Mouse (Mus musculus) embryonic facial prominence, embryonic 11.5 days (tissue): ENCODE measurements around the gene Mapk6. TPM values are rescaled to one million over a fixed set of nuclear protein-coding genes. Genes with fewer than 3 reads are reported as not detected.

ENCODE experiments used
- ATAC-seq: fragments of 200-750 bp; cut with Nextera tagmentation; replicated peaks from 2 replicates; pipeline ENCODE4 v1.8.0; 2017; ENCODE audit warnings: low read depth; ENCODE audit not compliant: insufficient number of reproducible peaks, low FRiP score, low TSS enrichment
- DNase-seq: peaks from one replicate; pipeline ENCODE4 v3.0.0-alpha.2; 2015; ENCODE audit warnings: low spot score
- H3K27ac ChIP-seq: fragments of 300-500 bp; sonication (generic); replicated peaks from 2 replicates; pipeline ENCODE4 v1.5.1; 2014; ENCODE audit warnings: mild to moderate bottlenecking, low read depth, low read length, control low read depth
- H3K27me3 ChIP-seq: fragments of 300-500 bp; sonication (generic); 2 replicates; pipeline ENCODE4 v1.6.1; 2014; ENCODE audit warnings: mild to moderate bottlenecking, low read length, moderate library complexity, mixed read lengths; ENCODE audit not compliant: control insufficient read depth, insufficient read depth
- H3K36me3 ChIP-seq: fragments of 300-500 bp; sonication (generic); replicated peaks from 2 replicates; pipeline ENCODE4 v1.6.1; 2014; ENCODE audit warnings: low read depth, mild to moderate bottlenecking, low read length, moderate library complexity, mixed read lengths; ENCODE audit not compliant: control insufficient read depth, insufficient read depth
- H3K4me1 ChIP-seq: fragments of 300-500 bp; sonication (generic); 2 replicates; pipeline ENCODE4 v1.6.1; 2014; ENCODE audit warnings: low read length, mixed read lengths; ENCODE audit not compliant: control insufficient read depth, insufficient read depth
- H3K4me2 ChIP-seq: fragments of 300-500 bp; sonication (generic); 2 replicates; pipeline ENCODE4 v1.6.1; 2014; ENCODE audit warnings: low read depth, mild to moderate bottlenecking, control low read depth, low read length, moderate library complexity
- H3K4me3 ChIP-seq: fragments of 300-500 bp; sonication (generic); 2 replicates; pipeline ENCODE4 v1.5.1; 2014; ENCODE audit warnings: low read depth, low read length, control low read depth
- H3K9ac ChIP-seq: fragments of 300-500 bp; sonication (generic); replicated peaks from 2 replicates; pipeline ENCODE4 v1.6.1; 2014; ENCODE audit warnings: mild to moderate bottlenecking, control low read depth, low read length
- H3K9me3 ChIP-seq: fragments of 300-500 bp; sonication (generic); replicated peaks from 2 replicates; pipeline ENCODE4 v1.6.1; 2016; ENCODE audit warnings: mild to moderate bottlenecking, low read length, inconsistent platforms, mixed read lengths; ENCODE audit not compliant: control insufficient read depth
- WGBS: fragments of 180-500 bp; shearing (Covaris S2); extraction: QIAGEN DNeasy Blood & Tissue Kit; methylation state at CpG from one replicate; pipeline ENCODE4 v1.1.7; 2014; 5-methylcytosine and 5-hydroxymethylcytosine counted together
- polyA plus RNA-seq: library from polyadenylated mRNA; unstranded; fragments of >200 nt; fragmentation: Nextera tagmentation; extraction: Ambion mirVana; gene quantifications from 2 replicates; pipeline ENCODE4 v1.2.1, GENCODE M21; 2014

Gene Mapk6
- polyA plus RNA-seq, 1 experiment from 2014 or later: 152 TPM

DNA sequence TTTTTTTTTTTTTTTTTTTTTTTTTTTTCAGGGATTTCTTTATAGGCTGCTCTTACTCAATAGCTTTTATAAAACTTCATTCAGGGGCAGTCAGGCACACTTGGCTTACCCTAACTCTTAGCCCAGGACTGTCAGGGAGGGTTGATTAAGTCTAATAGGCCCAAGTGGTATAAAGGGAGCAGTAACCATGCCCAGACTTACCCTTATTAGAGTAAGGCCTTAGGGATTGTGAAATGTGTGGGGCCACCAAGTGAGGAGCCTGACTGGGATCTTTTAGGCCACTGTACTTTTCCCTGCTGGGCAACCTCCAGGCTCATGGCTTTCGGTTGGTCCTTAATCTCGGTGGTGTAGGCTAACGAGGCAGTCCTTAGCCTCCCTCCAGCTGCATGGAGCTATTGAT lies 61.2 kb downstream of the Mapk6 start:
- WGBS: 67% methylated on average over 3 of the region's 3 CpGs
- DNase-seq (no peak), ATAC-seq (no peak)
- Histone ChIP-seq H3K27ac (no peak overlapping the region), H3K4me3 (no peak overlapping the region), H3K4me1 (no peaks in the 10 kb centered on the region), H3K9ac (no peak overlapping the region), H3K9me3 (no peaks in the 10 kb centered on the region), H3K36me3 (no peaks in the 10 kb centered on the region), H3K4me2 (no peak overlapping the region), H3K27me3 (no peaks in the 10 kb centered on the region)

DNA sequence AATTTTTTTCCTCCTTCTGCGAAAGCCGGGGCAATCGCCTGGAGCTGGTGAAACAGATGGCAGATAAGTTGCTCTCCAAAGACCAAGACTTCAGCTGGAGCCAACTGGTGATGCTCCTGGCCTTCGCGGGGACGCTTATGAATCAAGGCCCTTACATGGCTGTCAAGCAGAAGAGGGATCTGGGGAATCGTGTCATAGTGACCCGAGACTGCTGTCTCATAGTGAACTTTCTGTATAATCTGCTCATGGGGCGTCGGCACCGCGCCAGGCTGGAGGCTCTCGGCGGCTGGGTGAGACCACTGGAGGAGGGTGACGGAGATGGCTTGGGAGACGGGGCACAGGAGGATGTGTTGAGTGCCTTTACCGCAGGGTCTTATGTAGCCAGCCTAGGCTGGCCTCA lies 61.7 kb downstream of the Mapk6 start:
- H3K4me3 ChIP-seq: no peak overlapping the region
- H3K4me1 ChIP-seq: no peaks in the 10 kb centered on the region
- no peaks in the 10 kb centered on the region for H3K36me3 ChIP-seq
- 96% methylated on average over 17 of the region's 17 CpGs for WGBS
- H3K9ac ChIP-seq: no peak overlapping the region
- no peaks in the 10 kb centered on the region for H3K9me3 ChIP-seq
- no peak for DNase-seq
- ATAC-seq: no peak
- H3K27me3 ChIP-seq: no peaks in the 10 kb centered on the region
- no peak overlapping the region for H3K4me2 ChIP-seq
- H3K27ac ChIP-seq: no peak overlapping the region

DNA sequence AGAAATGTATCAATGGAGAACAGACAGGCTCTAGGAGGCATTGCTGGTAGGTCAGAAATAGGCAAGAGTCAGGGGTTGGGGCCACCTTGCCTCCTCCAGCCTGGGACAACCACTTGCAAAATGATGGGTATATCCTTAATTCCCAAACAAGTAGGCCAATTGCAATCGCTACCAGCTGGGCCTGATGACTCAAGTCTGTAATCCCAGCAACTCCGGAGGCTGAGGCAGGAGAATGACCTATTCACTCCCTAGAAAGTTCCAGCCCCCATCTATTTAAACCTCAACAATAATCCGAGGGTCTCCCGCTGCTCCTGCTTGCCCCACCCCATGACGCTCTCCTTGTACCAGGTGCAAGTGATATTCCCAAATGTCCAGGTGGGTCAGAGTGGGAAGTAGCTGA lies 62.3 kb downstream of the Mapk6 start, which contains the start of gene Bcl2l10:
Gene Bcl2l10 (plus strand): TSS at position 301 of the 400 bp plus-strand sequence.
- Histone ChIP-seq H3K4me3 (no peak within 1 kb of the TSS), H3K9me3 (no peaks in the 10 kb centered on the region), H3K27ac (no peak within 1 kb of the TSS), H3K36me3 (no peaks in the 10 kb centered on the region), H3K27me3 (no peaks in the 10 kb centered on the region), H3K9ac (no peak within 1 kb of the TSS), H3K4me1 (no peaks in the 10 kb centered on the region), H3K4me2 (no peak within 1 kb of the TSS)
- WGBS: 89% methylated on average over 5 of the region's 5 CpGs
- ATAC-seq (no peak), DNase-seq (no peak)

DNA sequence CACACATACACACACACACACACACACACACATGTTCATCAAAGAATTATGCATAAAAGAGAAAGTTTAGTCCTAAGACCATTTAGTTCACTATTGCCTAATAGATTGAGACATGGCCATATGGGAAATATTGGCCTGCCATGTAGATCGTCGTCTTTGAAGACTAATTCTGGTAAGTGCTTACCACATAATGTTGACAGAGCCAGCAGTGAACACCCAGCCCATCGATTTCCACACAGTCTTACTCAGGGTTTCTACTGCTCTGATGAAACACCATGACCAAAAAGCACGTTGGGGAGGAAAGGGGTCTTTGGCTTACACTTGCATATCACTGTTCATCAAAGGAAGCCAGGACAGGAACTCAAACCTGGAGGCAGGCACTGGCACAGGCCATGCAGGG lies 67.4 kb downstream of the Mapk6 start:
- ATAC-seq: no peak
- H3K4me3 ChIP-seq: no peak overlapping the region

DNA sequence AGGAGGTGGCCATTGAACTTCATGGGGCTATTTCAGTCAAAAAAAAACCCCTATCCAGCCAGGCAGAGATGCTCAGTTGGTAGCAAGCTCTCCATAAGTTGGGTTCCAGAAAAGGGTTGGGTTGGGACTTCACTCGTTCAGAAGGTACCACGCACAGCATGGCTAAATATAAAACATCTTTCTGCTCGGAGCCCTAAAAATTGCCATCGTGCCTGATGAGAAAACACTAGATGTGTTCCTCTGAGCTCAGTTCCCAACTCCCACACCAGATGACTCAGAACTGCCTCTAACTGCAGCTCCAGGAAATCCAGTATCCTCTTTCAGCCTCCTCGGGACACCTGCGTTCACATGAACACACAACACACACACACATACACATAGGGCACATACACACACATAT lies 71.8 kb downstream of the Mapk6 start:
- no peak overlapping the region for H3K27ac ChIP-seq
- H3K4me3 ChIP-seq: no peak overlapping the region
- DNase-seq (no peak), ATAC-seq (no peak)
- 91% methylated on average over 6 of the region's 6 CpGs for whole genome bisulfite sequencing
- H3K36me3 ChIP-seq: no peaks in the 10 kb centered on the region; the same call in 1 of the 2 replicates
- H3K9ac ChIP-seq: no peak overlapping the region
- no peaks in the 10 kb centered on the region for H3K27me3 ChIP-seq
- no peak overlapping the region for H3K4me2 ChIP-seq
- H3K9me3 ChIP-seq: no peaks in the 10 kb centered on the region
- H3K4me1 ChIP-seq: no peaks in the 10 kb centered on the region

More for the DNA sequence above, 67.4 kb downstream of the Mapk6 start:
- Histone ChIP-seq H3K9ac (no peak overlapping the region), H3K36me3 (no peaks in the 10 kb centered on the region; the same call in 1 of the 2 replicates), H3K9me3 (no peaks in the 10 kb centered on the region), H3K4me2 (no peak overlapping the region), H3K4me1 (no peaks in the 10 kb centered on the region), H3K27ac (no peak overlapping the region), H3K27me3 (no peaks in the 10 kb centered on the region)
- DNase-seq: no peak
- WGBS: 83% methylated on average over 4 of the region's 4 CpGs

DNA sequence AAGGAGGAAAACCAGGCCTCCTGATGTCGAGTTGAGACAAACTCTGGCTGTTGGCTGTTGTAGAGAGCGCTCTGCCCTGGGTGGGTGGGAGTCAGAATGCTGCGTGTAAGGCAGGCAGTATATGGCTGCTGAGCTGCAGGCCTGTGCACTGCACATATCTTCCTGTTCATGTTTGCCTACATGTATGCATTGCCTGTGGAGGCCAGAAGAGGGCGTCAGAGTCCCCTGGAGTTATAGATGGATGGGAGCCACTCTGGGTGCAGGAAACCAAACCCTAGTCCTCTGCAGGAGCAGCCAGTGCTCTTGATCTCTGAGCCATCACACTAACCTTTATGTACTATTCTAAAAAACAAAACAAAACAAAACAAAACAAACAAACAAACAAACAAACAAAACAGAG lies 75.4 kb downstream of the Mapk6 start:
- Histone ChIP-seq H3K4me3 (no peak overlapping the region), H3K36me3 (no peaks in the 10 kb centered on the region; the same call in 1 of the 2 replicates), H3K9ac (no peak overlapping the region), H3K27ac (no peak overlapping the region), H3K27me3 (no peaks in the 10 kb centered on the region), H3K4me2 (no peak overlapping the region), H3K4me1 (no peaks in the 10 kb centered on the region), H3K9me3 (no peaks in the 10 kb centered on the region)
- ATAC-seq: no peak
- DNase-seq: no peak
- WGBS: 83% methylated on average over 4 of the region's 4 CpGs

DNA sequence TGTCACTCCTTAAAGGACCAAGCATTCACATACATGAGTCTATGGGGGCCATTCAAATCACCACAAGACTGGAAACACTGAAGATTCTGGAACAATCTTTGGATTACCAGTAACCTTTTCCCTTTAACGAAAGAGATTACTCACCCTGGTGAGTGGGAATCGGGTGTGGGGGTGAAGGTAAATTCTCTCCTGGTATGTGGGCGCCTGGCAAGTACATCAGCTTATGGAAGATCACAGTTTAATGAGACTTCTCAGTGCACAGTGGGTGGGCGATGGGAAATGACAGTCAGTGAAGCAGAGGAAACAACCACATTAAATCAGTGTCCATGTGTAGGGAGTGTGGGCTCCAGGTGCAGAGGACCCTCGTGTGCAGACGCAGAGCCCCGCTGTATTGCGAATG lies 79.0 kb downstream of the Mapk6 start:
- no peak overlapping the region for H3K9ac ChIP-seq
- no peak overlapping the region for H3K4me3 ChIP-seq
- no peaks in the 10 kb centered on the region for H3K9me3 ChIP-seq
- DNase-seq (no peak), ATAC-seq (no peak)
- no peaks in the 10 kb centered on the region for H3K4me1 ChIP-seq
- no peak overlapping the region for H3K27ac ChIP-seq
- 89% methylated on average over 8 of the region's 8 CpGs for WGBS
- H3K4me2 ChIP-seq: no peak overlapping the region
- no peaks in the 10 kb centered on the region for H3K27me3 ChIP-seq
- H3K36me3 ChIP-seq: no peaks in the 10 kb centered on the region

DNA sequence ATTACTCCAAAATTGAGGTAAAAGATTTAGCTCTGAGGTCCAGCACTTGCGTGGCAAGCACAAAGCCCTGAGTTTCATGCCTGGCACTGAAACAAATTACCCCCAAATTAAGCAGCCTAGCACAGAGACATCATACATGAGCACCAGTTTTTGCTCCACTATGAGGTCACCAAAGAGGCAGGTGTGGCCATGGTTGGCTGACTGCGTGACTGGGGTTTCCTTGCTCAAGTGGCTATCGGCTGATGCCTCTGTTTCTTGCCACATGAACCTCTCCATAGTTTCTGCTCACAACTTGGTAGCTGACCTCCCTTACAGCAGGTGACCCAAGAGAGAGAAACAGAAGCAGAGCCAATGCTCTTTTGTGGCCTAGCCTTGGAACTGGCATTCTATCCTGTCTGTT lies 81.8 kb downstream of the Mapk6 start:
- H3K4me1 ChIP-seq: no peaks in the 10 kb centered on the region
- H3K27ac ChIP-seq: no peak overlapping the region
- H3K27me3 ChIP-seq: no peaks in the 10 kb centered on the region
- 96% methylated on average over 3 of the region's 3 CpGs for WGBS
- no peaks in the 10 kb centered on the region for H3K9me3 ChIP-seq
- no peak overlapping the region for H3K4me2 ChIP-seq
- ATAC-seq (no peak), DNase-seq (no peak)
- H3K9ac ChIP-seq: no peak overlapping the region
- H3K36me3 ChIP-seq: no peaks in the 10 kb centered on the region
- no peak overlapping the region for H3K4me3 ChIP-seq
